Mouse (Mus musculus) liver, embryonic 14.5 days (tissue): ENCODE results near the gene Pcolce2. TPM values are rescaled to one million over a fixed set of nuclear protein-coding genes. Genes with fewer than 3 reads are reported as not detected.

ENCODE experiments used
- ATAC-seq: fragments of 200-750 bp; cut with Nextera tagmentation; 2 replicates; pipeline ENCODE4 v1.8.0; 2017; ENCODE audit warnings: moderate number of reproducible peaks, mild to moderate bottlenecking, moderate library complexity; ENCODE audit not compliant: insufficient read depth
- DNase-seq, 3 experiments: peaks; one replicate each; pipeline ENCODE4 v3.0.0-alpha.2; 2012 to 2013; ENCODE audit warnings: low read depth in 3 of 3, low spot score in 3 of 3
- H3K27ac ChIP-seq: fragments of 300-500 bp; sonication (generic); 2 replicates; pipeline ENCODE4 v1.5.1; 2014; ENCODE audit warnings: moderate library complexity, mild to moderate bottlenecking, control low read depth, inconsistent platforms
- H3K27me3 ChIP-seq: fragments of 300-500 bp; sonication (generic); 2 replicates; pipeline ENCODE4 v1.6.1; 2014; ENCODE audit warnings: mild to moderate bottlenecking, low read length, moderate library complexity; ENCODE audit not compliant: control insufficient read depth, insufficient read depth
- H3K36me3 ChIP-seq: fragments of 300-500 bp; sonication (generic); replicated peaks from 2 replicates; pipeline ENCODE4 v1.6.1; 2014; ENCODE audit warnings: low read depth; ENCODE audit not compliant: control insufficient read depth, insufficient read depth
- H3K4me1 ChIP-seq, 2 experiments: fragments of 200-500 bp in 1 of 2; fragments of 300-500 bp in 1 of 2; sonication (generic) in 1 of 2; replicated peaks; 2 replicates each; pipeline ENCODE4 v1.6.1; 2012 to 2014; ENCODE audit warnings: antibody characterized with exemption in 1 of 2, inconsistent platforms in 1 of 2, low read length in 1 of 2; ENCODE audit not compliant: control insufficient read depth in 2 of 2, insufficient read depth in 2 of 2
- H3K4me2 ChIP-seq: fragments of 300-500 bp; sonication (generic); 2 replicates; pipeline ENCODE4 v1.6.1; 2014; ENCODE audit warnings: low read depth, mild to moderate bottlenecking, control low read depth, moderate library complexity
- H3K4me3 ChIP-seq, 2 experiments: fragments of 200-500 bp in 1 of 2; fragments of 300-500 bp in 1 of 2; sonication (generic) in 1 of 2; 2 replicates each; pipeline ENCODE4 v1.5.1; 2012 to 2014; ENCODE audit warnings: low read depth in 2 of 2, low read length in 2 of 2, mild to moderate bottlenecking in 2 of 2, control low read depth in 1 of 2, inconsistent platforms in 1 of 2, moderate library complexity in 1 of 2; ENCODE audit not compliant: insufficient read depth in 1 of 2
- H3K9ac ChIP-seq: fragments of 300-500 bp; sonication (generic); replicated peaks from 2 replicates; pipeline ENCODE4 v1.6.1; 2014; ENCODE audit warnings: mild to moderate bottlenecking, control low read depth, moderate library complexity
- H3K9me3 ChIP-seq: fragments of 300-500 bp; sonication (generic); 2 replicates; pipeline ENCODE4 v1.6.1; 2016; ENCODE audit warnings: low read length, mixed read lengths; ENCODE audit not compliant: control insufficient read depth
- CTCF ChIP-seq: IDR thresholded peaks from 2 replicates; pipeline ENCODE4 v1.5.1; 2016; ENCODE audit warnings: antibody characterized with exemption, low read depth, control low read depth
- EP300 ChIP-seq: IDR thresholded peaks from 2 replicates; pipeline ENCODE4 v1.6.1; 2016; ENCODE audit warnings: antibody characterized with exemption, low read depth
- WGBS: fragments of 180-500 bp; shearing (Covaris S2); extraction: QIAGEN DNeasy Blood & Tissue Kit; methylation state at CpG from one replicate; pipeline ENCODE4 v1.1.7; 2014; ENCODE audit not compliant: insufficient replicate concordance; 5-methylcytosine and 5-hydroxymethylcytosine counted together
- polyA plus RNA-seq, 2 experiments: library from polyadenylated mRNA; depleted of rRNA in 1 of 2; stranded (reverse) in 1 of 2; unstranded in 1 of 2; fragments of >200 nt; fragmentation: Nextera tagmentation in 1 of 2; extraction: Ambion mirVana in 1 of 2; gene quantifications; 2 replicates each; pipeline versions ENCODE4 v1.2.1 to v1.2.3; 2012 to 2014

The Pcolce2 gene
- 0.57 and 1.4 TPM in 2 replicates for polyA plus RNA-seq (2012; rRNA removed)
- polyA plus RNA-seq (2014; fragmentation: Nextera tagmentation; extraction: Ambion mirVana), result 6.7 and 6.9 TPM in 2 replicates

GRCm38 (mm10) chr9:95637271-95638181 is at the start of gene Pcolce2:
Pcolce2 (plus strand) TSS chr9:95637601.
- WGBS, result under 1% methylated on average over 60 of the region's 71 CpGs
- no peak for DNase-seq
- no peak for TF ChIP-seq CTCF
- no peak for TF ChIP-seq EP300

DNA sequence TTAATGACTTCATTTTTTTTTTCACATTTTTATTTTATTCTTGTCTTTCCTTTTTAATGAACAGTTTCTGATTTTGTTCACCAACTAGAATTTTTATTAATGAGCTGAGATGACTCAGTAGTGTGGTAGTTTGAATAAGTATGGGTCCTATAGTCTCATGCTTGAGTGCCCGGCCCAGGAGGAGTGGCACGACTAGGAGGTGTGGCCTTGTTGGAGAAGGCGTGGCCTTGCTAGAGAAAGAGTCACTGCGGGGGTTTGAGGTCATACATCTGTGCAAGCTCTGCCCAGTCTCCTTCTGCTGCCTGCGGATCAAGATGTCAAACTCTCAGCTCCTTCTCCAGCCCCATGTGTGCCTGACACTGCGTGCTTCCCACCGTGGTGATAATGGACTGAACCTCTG is 49.3 kb upstream of the Pcolce2 start:
- no peaks in the 10 kb centered on the region for H3K36me3 ChIP-seq
- H3K9ac ChIP-seq, result no peak overlapping the region
- H3K4me3 ChIP-seq, result no peak overlapping the region
- DNase-seq (no peak), ATAC-seq (0 out of 2 replicates have a peak, but pooled peaks have one; percentile 15)
- H3K27ac ChIP-seq, result no peak overlapping the region
- H3K9me3 ChIP-seq, result no peaks in the 10 kb centered on the region
- no peak overlapping the region for H3K4me2 ChIP-seq
- 75% methylated on average over 7 of the region's 7 CpGs for WGBS
- no peak for TF ChIP-seq EP300
- no peak for TF ChIP-seq CTCF
- H3K27me3 ChIP-seq, result no peaks in the 10 kb centered on the region; the same call in 1 of the 2 replicates
- H3K4me1 ChIP-seq, result peaks cover 0 to 3% of the 10 kb centered on the region in 2 experiments; a peak in 1 of 4 replicates

More at GRCm38 (mm10) chr9:95637271-95638181, at the start of gene Pcolce2:
- Histone ChIP-seq H3K27me3 (peaks cover 29% of the 10 kb centered on the region), H3K27ac (no peak within 1 kb of the TSS), H3K4me2 (peak within 1 kb of the TSS; percentile 54), H3K4me3 (peak within 1 kb of the TSS; percentile 22 to 53), H3K36me3 (no peaks in the 10 kb centered on the region), H3K4me1 (no peaks in the 10 kb centered on the region), H3K9me3 (no peaks in the 10 kb centered on the region), H3K9ac (no peak within 1 kb of the TSS; the same call in 1 of the 2 replicates)
- peak; percentile 55 for ATAC-seq

GRCm38 (mm10) chr9:95594291-95594690 is 43.1 kb upstream of the Pcolce2 start:
- TF ChIP-seq CTCF (no peak), EP300 (no peak)
- H3K27ac ChIP-seq, result no peak overlapping the region
- no peak overlapping the region for H3K9ac ChIP-seq
- ATAC-seq (no peak), DNase-seq (no peak)
- WGBS, result 56% methylated on average over 4 of the region's 4 CpGs
- no peaks in the 10 kb centered on the region for H3K9me3 ChIP-seq
- no peaks in the 10 kb centered on the region for H3K4me1 ChIP-seq
- H3K27me3 ChIP-seq, result no peaks in the 10 kb centered on the region; the same call in 1 of the 2 replicates
- no peak overlapping the region for H3K4me3 ChIP-seq
- no peak overlapping the region for H3K4me2 ChIP-seq
- H3K36me3 ChIP-seq, result no peaks in the 10 kb centered on the region

DNA sequence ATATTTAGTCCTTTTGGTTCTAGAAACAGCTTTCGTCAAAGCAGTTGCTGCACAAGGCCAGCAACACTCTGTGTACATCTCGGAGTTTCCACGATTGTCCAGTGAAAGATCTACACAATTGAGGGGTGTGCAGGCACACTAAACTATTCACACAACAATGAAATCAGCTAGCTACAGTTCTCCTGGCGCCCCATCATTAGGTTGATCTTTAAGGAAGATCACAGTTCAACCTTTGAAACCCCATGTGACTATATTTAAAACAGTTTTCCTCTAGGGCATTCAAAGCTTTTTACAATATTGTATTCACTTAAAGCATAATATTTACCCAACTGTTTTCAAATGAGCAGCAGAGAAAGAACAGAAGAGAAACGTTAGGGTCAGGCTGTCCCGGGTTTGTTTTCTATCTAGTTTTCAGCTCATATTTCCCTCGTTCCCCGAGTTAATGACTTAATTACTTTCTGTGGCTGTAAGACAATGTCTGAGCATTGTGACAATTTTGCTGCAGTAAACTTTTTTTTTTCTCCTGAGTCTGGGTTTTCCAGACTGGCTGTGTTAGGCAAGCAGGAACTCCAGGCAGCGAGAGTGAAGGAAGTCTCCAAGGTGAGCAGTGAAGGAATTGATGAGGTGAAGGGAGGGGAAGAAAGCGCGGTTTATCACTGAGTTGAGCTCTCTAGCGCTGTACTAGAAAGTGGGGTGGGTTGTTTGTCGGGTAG is 39.8 kb upstream of the Pcolce2 start:
- H3K4me1 ChIP-seq, result no peaks in the 10 kb centered on the region
- DNase-seq (no peak), ATAC-seq (no peak)
- no peaks in the 10 kb centered on the region; the same call in 1 of the 2 replicates for H3K27me3 ChIP-seq
- no peaks in the 10 kb centered on the region for H3K9me3 ChIP-seq
- WGBS, result 48% methylated on average over 13 of the region's 13 CpGs
- H3K9ac ChIP-seq, result no peak overlapping the region
- no peaks in the 10 kb centered on the region for H3K36me3 ChIP-seq
- H3K4me2 ChIP-seq, result no peak overlapping the region
- no peak overlapping the region for H3K27ac ChIP-seq
- no peak for TF ChIP-seq CTCF
- TF ChIP-seq EP300, result no peak
- no peak overlapping the region for H3K4me3 ChIP-seq
